Mouse (Mus musculus) adrenal gland, postnatal 10 days (tissue): ENCODE data around the gene Mast4. TPM values are rescaled to one million over a fixed set of nuclear protein-coding genes. Genes with fewer than 3 reads are reported as not detected.

Experiments
- DNase-seq: peaks from one replicate; pipeline ENCODE4 v3.0.0; 2021; ENCODE audit warnings: mixed read lengths
- total RNA-seq, 2 experiments: library from RNA; stranded (reverse); gene quantifications; 2 replicates each; pipeline ENCODE4 v1.2.3; 2021

Mast4 gene
- total RNA-seq, 2 experiments from 2014 or later, result 38.8 to 58.3 TPM

DNA sequence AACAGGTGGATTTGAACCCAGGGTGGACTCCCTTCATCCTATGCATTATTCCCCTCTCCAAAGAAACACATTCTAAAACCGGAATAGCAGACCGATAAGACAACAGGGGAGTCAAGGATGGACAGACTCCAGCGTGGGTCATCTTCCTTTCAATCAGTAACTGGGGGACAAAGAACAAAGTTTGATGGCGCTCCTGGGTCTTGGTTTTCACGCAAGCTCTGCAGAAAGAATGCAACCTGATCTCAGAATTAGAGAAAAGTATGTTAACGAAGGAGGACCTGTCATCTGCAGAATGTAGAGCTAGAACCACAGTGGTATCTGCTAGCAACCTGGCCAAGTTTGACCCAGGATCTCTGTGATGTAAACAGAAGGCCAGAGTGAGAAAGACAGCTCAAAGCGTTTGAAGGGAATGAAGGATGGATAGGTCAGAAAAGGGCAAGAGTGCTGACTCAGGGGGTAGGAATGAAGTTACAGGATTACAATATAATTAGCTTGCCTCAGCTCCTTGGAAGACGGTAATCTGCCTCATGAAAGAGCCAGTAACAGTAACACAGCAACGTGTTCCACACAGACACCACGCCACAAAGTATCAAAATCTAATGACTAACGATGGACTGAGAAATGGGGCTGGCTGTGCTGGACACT lies 345.9 kb downstream of the Mast4 start:
- DNase-seq, result no peak

GRCm38 (mm10) chr13:102984550-102984949 lies 349.7 kb downstream of the Mast4 start:
- no peak for DNase-seq

GRCm38 (mm10) chr13:102973853-102974252 lies 360.4 kb downstream of the Mast4 start:
- DNase-seq, result no peak

DNA sequence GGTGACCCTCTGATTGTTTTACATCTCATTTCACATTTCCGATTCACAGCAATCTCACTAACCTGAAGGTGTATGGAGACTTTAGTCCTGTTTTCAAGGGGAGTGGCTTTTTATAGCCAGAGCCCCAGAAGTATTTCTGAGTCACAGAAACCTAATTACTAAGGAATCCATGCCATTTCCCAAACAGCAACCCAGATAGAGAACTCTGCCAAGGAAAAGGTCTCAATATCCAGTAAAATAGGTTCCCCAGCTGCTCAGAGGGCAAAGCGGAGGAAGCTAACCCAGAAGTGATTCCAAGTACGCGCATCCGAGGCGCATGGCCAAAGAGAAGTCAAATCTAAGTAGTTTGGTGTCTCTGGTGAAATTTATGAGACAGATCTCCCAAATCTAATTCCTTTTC lies 370.8 kb downstream of the Mast4 start:
- no peak for DNase-seq

DNA sequence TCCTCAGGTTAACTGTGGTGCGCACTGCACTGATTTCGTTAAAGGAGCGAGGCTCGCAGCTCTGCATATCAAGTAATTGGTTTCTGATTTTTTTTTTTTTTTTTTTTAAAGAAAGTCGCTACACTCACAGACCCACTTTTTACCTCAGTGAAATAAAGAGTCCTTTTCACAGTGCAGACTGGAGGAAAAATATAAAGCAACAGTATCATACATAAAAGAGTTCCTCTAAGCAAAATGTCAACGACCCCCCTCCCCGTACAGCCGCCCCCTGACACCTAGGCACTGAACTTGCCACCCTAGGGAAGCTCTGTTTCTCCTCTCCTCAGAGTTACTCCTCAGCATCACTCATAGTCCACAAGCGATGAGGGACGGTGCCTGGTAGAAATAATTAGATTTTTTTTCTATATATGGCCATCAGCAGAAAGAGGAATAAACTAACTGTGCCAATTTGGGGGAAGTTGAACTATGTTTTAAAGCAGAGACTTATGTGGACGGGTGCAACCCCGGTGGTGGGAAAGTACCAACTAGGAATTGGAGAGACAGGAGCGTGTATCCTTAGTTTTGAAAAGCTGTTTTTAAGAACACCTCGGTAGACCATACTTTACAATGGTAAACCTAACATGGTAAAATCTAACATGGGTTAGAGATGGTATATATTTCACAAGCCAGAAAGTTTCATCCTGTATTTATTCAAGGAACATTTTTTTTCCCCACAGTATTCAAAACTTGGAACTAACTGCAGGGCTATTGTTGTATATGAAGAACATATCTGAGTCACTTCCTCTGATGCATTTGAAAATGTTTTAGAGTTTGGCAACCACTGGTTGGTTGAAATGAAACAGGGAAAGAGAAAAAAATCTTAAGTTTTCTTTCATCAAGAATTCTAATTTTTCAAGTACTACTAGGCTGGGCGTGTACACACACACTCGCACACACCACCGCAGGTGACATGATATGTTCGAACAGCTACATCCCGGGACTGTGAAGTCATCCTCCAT lies 375.7 kb downstream of the Mast4 start:
- no peak for DNase-seq

- peak; percentile 25 for DNase-seq
These were observed 376.6 kb downstream of the Mast4 start for GRCm38 (mm10) chr13:102957508-102958272.

- DNase-seq, result no peak
These were observed 378.8 kb downstream of the Mast4 start for GRCm38 (mm10) chr13:102955506-102955905.

DNA sequence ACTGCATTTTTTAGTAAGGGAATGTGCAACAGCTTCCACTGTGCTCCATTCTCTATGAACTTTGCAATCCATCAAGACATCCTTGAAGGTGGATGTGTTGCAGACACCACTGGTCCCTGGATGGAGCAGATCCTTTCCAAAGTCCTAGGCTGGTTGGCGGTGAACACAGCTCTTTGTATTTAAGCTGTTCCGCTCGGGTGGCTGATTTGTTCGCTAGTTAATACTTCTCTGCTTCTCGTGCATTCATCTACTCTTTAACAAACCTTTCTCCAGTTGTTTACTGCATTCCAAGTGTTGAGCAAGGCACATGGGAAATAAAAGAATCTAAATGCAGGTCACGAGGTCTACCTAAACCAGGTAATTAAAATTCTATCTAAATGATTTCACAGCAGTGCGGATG lies 384.5 kb downstream of the Mast4 start:
- no peak for DNase-seq

DNA sequence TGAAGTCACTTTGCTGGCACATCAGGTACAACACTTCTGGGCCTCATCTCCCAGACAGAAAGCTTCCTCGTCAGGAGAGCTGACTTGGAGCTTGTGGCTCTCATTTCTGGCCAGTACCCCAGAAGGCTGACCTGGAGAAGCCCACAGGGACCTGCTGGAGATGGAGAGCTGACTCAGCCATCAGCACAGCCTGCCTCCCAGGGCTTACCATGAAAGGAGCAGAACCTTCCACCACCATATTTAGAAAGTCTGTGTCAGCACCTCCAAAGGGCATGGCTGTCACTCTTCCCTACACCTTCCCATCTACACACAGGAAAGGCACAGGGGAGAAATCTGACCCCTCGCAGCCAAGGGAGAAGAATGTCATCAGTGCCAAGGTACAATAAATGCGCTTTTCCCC lies 385.3 kb downstream of the Mast4 start:
- DNase-seq, result no peak

- DNase-seq, result no peak
These were observed 386.8 kb downstream of the Mast4 start for GRCm38 (mm10) chr13:102947546-102947945.

GRCm38 (mm10) chr13:102946024-102946821 lies 388.1 kb downstream of the Mast4 start:
- no peak for DNase-seq

GRCm38 (mm10) chr13:102945450-102945849 lies 388.8 kb downstream of the Mast4 start:
- DNase-seq, result no peak

- no peak for DNase-seq
These were observed 389.8 kb downstream of the Mast4 start for GRCm38 (mm10) chr13:102944516-102944915.

DNA sequence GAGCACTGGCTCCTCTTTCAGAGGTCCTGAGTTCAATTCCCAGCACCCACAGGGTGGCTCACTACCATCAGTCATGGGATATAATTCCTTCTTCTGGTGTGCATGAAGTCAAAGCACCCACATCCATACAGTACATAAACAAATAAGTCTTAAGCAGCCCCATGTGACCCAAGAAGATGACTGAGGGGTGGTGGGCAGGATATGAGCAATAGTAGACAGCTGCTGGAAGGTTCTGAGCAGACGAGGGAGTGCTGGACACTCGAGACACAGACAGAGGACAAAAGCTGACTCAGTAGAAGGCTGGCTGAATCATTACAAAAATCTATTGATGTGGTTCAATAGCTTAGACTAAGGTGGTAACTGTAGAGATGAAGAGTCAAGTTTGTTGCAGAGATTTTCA lies 391.7 kb downstream of the Mast4 start:
- no peak for DNase-seq

- no peak for DNase-seq
These were observed 393.8 kb downstream of the Mast4 start for GRCm38 (mm10) chr13:102940476-102940875.

GRCm38 (mm10) chr13:102936233-102936632 lies 398.1 kb downstream of the Mast4 start:
- DNase-seq, result no peak

DNA sequence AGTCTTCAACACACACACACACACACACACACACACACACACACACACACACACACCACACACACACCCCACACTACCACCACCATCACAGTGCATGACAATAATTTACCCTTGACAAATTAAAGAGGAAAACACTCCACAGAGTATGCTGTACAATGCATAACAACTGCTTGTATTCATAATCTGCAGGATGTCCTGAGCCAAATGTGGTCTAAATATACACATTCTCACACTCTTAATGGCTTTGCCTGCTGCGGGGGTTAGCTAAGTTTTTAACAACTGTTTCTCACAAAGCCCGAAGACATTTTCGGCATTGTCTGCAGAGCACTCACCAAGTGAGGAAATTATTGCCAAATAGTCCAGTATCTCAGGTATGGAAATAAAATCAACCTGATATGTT lies 398.5 kb downstream of the Mast4 start:
- DNase-seq, result no peak

DNA sequence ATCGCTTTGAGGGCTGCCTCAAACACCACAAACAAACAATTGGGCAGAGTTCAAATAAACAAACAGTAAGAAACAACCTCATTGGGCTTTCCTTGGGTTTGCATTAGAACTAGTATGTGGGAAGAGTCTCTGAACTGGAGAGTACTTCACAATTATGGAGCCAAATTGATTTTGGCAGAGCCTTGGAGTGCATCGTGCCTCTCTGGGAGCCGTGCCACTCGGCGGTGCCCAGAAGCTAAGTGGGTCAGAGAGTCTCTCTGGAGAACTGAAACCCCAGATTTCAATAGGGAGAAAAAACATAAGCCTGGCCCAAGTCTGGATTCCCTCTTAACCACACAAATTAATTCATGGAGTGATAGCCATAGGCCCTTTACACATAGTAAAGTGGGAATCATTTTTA lies 400.6 kb downstream of the Mast4 start:
- peak; percentile 66 for DNase-seq

GRCm38 (mm10) chr13:102932434-102932833 lies 401.9 kb downstream of the Mast4 start:
- no peak for DNase-seq

DNA sequence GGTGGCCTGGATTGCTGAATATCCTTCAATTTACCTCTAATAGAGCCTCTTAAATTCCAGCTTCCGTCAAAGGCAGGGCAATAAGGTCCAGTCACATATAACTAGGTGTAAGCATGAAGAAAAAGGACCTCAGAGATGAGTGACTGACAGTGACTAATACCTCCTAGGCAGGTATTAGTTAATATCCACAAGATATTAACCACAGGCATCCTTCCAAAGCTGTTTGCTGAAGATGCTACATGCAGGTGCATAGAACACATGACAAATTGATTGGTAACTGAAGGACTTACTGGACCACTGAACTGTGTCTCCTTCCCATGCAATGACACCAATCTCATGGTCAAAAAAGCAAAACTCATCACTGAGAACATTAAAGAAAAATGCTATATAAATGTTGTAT lies 402.3 kb downstream of the Mast4 start:
- no peak for DNase-seq

DNA sequence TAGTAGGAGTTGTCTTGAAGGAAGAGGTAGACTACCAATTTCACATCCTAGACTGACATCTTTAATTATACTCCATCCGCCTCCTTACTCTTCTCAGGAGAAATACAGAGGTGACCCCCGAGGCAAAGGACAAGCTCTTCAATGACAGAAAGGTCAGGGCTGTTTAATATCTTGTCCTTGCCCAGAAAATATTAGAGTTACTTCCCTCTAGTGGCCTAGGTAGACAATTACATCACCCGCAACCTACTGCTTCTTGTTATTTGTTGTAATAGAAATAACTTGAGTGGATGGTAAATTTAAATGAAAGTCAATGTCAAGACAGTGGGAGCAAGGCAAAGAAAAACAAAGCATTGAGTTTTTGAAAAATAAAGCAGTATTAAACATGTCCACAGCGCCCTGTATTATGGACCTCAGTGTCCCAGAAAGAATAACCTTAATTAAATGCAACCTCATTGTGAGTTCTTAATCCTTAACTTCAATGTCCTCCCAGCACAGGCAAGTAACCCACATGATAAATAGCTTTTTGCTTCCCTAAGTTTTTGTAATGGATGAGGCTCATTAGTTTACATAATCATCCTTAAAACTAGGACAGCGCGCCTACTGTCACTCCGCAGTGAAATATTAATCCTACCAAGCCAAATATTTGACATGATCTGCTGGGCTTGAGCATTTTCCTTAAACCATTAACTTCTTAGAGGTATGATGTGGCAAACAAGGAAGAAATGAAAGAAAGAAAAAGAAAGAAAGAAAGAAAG lies 408.3 kb downstream of the Mast4 start:
- no peak for DNase-seq
